8 mouse cellular contexts compared by ENCODE assay signal in genomic region chrX:11839665-11840245, GRCm38 (mm10).
DNase-seq lines count a peak whose midpoint lies in the region; ATAC-seq and TF ChIP-seq lines count a peak whose summit lies in the region.

No protein-coding gene starts in this region.

- WGBS in kidney, adult 2 months: 67% methylated on average over 12 of the region's 12 CpGs
- 78% methylated on average over 12 of the region's 12 CpGs for WGBS in kidney, embryonic 14.5 days

- no peaks in the 10 kb centered on the region for H3K4me1 ChIP-seq in kidney, adult 2 months (ENCODE audit: control insufficient read depth, insufficient read depth, low read length)
- no peaks in the 10 kb centered on the region for H3K4me1 ChIP-seq in kidney, embryonic 14.5 days (ENCODE audit: control insufficient read depth, insufficient read depth, low read length)

- DNase-seq in kidney, adult 2 months: peak; percentile 36
- peak; percentile 52 for DNase-seq in MN1 (ENCODE audit: low spot score)
- DNase-seq in cerebellum, postnatal 25 days: peak; percentile 67 to 70
- DNase-seq in heart, postnatal 36 days: peak; percentile 21 to 50
- DNase-seq in skeletal muscle tissue, adult 2 months (ENCODE audit: low read depth, low spot score): peak; percentile 59
- DNase-seq in thymus, postnatal 36 days: no peak
- no peak for DNase-seq in thymus, postnatal 0 days (ENCODE audit: low spot score)

- no peak for TF ChIP-seq POLR2A in kidney, adult 2 months (IDR thresholded peaks at IDR 0.05; ENCODE audit: low read depth, low read length)

- no peak for ATAC-seq in kidney, embryonic 14.5 days (ENCODE audit: low FRiP score, low TSS enrichment)

- no peaks in the 10 kb centered on the region for H3K36me3 ChIP-seq in kidney, adult 2 months (ENCODE audit: control insufficient read depth, insufficient read depth, low read length)
- H3K36me3 ChIP-seq in kidney, embryonic 14.5 days (ENCODE audit: control insufficient read depth, insufficient read depth, low read length): no peaks in the 10 kb centered on the region

- TF ChIP-seq CTCF in kidney, adult 2 months (conservative IDR thresholded peaks at IDR 0.05; ENCODE audit: insufficient read depth, insufficient read length, low read depth, low read length): no peak

- peak overlapping the region; percentile 38 for H3K27ac ChIP-seq in kidney, adult 2 months (ENCODE audit: insufficient read depth, low read depth, low read length)
- H3K27ac ChIP-seq in kidney, embryonic 14.5 days (ENCODE audit: low read depth, low read length): no peak overlapping the region

- no peaks in the 10 kb centered on the region for H3K9me3 ChIP-seq in kidney, embryonic 14.5 days (ENCODE audit: control insufficient read depth, low read length)

- intact Hi-C loops in heart, postnatal 36 days (cut with DNase I): loop anchor here (5.0 kb wide), 1 partner anchor 413 kb away; no protein-coding TSS in a partner anchor

- H3K4me3 ChIP-seq in kidney, adult 2 months (ENCODE audit: insufficient read depth, low read depth, low read length): no peak overlapping the region
- H3K4me3 ChIP-seq in kidney, embryonic 14.5 days (ENCODE audit: low read length): no peak overlapping the region

- no peak overlapping the region for H3K9ac ChIP-seq in kidney, embryonic 14.5 days (ENCODE audit: low read depth, low read length)

- H3K4me2 ChIP-seq in kidney, embryonic 14.5 days (replicated peaks; ENCODE audit: low read depth, low read length): no peak overlapping the region

- H3K27me3 ChIP-seq in kidney, adult 2 months (replicated peaks; ENCODE audit: control insufficient read depth, insufficient read depth, low read length): no peaks in the 10 kb centered on the region
- H3K27me3 ChIP-seq in kidney, embryonic 14.5 days (ENCODE audit: control insufficient read depth, insufficient read depth, low read length): no peaks in the 10 kb centered on the region

Comparison
In these comparisons a context has a peak if more than half of its experiments do, and no peak if none do; other contexts are left out.
1. DNase-seq: peak in kidney, adult 2 months (single experiment), MN1 (single experiment), cerebellum, postnatal 25 days (2 of 2), heart, postnatal 36 days (2 of 2) and skeletal muscle tissue, adult 2 months (single experiment); none in thymus, postnatal 36 days (0 of 2) and thymus, postnatal 0 days (single experiment).